Mouse (Mus musculus): ENCODE results near the gene Cntfr.

Cntfr gene

DNA sequence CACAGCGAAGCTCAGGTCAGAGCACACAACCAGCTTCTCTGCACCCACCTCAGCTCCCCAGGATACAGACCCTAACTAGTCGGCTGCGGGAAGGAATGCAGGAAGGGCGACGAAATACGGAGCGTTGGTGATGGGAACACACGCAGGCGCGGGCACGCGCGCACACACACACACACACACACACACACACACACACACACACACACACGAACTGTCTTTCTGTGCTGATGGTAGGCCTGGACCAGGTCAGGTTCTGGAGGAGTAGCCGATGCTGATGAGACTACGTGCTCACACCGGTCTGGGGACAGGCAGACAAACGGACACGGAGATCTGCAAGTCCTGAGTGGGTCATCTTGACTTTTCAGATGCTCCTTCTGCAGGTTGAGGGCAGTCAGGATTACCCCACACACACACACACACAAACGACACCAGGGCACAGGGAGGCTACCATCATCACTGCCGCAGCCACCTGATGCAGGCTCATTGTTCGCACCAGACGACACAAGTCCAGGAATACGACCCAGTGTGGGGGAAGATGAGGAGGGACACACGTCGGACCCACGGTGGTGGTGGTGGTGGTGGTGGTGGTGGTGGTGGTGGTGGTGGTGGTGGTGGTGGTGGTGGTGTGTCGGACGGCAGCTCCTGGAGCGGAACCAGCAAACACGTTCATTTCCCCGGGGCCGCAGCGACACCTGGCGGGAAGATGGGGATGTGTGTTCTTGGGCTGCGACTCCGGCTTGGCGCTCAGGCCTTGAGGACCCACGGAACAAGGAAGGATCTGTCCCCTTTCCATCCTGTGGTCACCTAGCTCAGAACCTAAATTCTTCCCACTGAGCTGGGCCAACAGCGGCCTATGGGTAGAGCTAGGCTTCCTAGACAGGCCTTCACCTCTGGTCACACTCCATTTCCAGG lies at the start of gene Cntfr:
Gene Cntfr (minus strand): TSS at position 160 of the 912 bp plus-strand sequence.
- DNase-seq (ENCODE audit: low spot score in 2 of 2), result peak in 1 of 2 experiments; percentile 84

DNA sequence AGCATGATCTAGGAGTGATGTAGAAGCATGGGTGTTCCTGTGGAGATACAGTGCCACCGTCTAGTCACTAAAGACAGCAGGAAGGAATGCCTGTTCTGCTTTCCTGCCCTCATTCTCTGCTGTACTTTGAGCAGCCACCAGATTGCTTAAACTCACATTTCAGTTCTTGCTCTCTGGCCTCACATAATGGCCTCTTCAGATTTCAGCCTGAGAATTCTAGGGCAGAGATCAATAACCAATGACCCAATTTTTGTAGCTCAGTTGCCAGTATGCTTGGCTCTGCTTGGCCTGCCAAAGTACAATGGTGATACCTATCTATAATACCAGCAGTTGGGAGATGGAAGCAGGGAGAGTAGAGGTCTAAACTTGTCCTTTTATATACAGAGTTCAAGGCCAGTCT lies 48.1 kb upstream of the Cntfr start:
- DNase-seq (ENCODE audit: low spot score in 2 of 2), result no peak

DNA sequence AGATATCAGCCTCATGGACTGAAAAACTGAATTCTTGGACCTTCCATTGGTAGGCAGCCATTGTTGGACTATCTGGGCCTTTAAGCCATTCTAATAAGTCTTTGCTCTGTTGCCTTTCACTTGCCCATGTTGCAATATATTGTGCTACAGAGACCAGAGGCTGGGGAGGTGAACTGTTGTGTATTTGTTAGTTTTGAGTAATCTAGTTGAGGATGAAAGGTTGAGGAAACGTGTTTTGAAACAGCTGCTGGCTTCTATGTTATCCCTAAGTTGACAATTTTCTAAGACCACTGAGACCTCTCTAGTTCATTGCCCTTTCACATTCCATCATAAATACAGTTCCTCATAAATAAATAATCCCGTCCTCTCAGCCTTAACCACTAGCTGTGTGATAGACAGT lies 47.2 kb upstream of the Cntfr start:
- DNase-seq (ENCODE audit: low spot score in 2 of 2), result no peak

DNA sequence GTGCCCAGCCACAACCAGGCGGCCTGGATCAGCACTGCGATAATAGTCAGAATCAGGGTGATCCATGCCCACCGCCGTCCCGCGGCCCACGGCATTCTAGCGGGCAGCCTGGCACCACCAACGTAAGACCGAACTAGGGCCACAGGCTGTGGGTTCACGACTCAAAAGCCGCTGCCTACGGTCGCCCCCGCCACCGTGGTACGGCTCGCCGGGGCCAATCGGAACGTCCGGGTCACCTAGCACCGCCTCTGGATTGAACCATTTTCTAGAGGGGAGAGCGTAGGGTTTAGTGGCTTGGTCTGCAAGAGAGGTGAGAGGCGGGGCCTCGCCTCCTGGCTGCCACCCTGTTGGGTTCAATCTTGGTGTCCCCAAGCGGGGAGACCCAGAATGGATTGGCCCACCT lies 44.3 kb upstream of the Cntfr start:
- peak; percentile 88 to 91 for DNase-seq (ENCODE audit: low spot score in 2 of 2)

DNA sequence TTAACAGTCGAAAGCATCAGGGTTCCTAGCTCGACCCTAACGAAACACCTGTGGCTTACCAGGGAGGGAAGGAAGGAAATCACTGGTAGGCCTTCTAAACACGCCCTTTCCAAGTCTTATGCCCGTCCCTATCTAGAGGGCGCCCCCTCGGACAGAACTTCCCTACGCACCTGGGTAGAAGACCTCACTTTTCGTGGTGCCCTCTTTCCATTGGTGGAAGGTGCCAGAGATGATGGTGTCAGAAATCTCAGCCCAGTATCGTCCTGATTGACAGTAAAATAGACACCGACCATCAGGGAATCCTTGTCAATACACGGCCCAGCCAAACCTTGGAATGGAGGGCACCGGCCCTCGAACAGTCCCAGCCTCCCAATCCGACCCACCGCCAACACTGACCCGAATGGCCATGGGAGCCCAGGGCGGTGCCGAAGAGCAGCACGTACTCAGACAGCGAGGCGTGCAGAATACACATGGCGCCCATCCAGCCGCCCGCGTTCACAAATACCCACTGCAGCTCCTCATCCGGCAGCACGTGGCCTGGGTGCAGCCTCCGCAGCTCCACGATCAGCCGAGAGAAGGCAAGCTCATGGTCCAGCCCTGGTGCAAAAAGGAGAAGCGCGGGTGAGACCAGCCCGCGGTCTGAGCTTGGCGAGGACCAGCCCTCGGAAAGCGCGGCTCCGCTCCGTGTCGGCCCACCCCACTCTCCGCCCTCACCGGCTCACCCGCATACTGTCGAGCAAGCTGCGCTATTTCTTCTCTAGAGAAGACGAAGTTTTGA lies 43.7 kb upstream of the Cntfr start:
- peak; percentile 64 to 65 for DNase-seq (ENCODE audit: low spot score in 2 of 2)

DNA sequence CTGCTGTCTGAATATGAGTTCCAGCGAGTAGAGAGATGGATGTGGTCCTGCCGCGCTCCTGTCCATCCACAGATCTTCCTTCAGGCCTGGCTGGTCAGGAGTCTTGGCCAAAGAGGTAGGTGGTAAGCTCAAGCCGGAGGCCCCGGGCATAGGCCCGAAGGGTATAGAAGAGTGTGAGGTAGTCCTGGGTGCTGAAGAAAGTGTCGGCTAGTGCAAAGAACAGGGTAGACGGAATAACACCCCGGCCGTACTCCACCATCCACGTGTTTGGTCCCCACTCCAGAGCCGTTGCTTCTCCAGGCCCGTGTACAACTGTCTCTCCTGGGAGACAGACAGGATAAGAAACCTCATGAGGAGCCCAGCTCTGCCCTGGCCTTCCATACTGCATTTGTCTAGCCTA lies 42.4 kb upstream of the Cntfr start:
- DNase-seq (ENCODE audit: low spot score in 2 of 2), result no peak

DNA sequence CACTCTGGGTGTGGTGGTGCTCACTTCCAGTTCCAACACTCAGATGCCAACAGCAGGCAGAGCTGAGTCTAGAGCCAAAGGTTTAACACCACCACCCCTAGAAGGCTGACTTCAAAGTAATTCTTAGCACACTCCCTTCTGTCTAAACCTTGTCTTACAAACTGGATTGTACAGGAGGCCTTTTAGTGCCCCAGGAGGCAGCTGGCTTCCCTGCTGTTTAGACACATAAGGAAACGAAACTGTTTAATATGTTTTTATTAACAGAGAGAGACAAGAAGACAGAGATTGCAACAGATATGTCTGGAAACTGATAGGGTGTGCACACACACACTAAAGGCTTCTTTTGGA lies 41.3 kb upstream of the Cntfr start:
- DNase-seq (ENCODE audit: low spot score in 2 of 2), result no peak

DNA sequence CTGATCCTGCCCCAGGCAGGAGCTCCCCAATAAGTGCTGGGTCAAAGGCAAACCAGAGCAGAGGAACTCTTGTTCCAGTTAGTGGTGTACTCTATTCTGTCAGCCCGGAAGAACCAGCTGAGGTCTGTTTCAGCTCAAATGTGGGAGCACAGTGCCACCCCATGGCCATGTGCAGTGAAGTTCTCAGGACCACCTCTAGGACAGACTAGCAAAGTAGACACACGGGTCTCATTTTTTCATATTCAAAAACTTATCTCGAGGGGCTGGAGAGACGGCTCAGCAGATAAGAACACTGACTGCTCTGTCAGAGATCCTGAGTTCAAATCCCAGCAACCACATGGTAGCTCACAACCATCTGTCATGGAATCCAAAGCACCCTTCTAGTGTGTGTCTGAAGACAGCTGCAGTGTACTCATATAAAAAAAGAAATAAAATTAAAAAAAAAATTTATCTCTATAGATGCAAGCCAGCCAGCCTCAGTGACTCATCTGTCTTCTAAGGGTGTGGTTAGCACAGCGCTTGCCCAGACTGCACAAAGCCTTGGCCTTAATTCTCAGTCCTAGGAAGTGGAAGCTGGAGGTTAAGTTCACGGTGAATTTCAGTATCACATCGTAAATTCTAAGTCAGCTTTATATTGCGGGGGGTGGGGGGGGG lies 40.8 kb upstream of the Cntfr start:
- peak; percentile 75 to 76 for DNase-seq (ENCODE audit: low spot score in 2 of 2)

DNA sequence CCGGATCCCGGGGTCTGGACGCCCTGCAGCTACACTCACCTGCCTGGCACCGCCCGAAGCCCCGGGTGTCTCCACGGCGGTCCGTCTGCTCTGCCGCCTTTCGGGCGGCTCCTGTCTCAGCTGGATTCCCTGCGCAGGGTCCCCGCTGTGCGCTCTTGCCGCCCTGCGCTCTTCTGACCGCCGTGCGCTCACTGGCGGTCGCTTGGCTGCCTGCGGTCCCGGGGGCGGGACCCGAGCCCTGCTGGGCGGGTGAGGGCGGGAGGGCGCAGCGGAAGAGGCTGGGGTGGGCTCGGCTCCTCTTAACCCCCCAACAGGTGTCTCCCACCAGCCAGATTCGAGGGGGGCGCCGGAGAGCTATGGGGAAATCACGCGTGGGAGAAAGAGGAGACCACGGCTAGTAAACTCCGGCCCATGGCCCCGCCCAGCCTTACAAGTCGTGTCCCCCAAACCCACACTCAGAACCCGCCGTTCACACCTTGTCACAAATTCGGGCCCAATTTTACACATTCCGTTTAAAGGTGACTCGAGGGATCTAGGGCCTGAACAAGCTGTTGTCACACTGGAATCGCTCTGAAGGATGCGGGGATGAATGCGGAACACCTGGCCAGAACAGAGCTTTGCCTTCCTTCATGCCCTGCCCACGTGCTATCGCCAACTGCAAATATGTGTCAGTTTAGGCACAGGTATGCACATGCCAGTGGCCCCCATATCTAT lies 34.3 kb upstream of the Cntfr start, which contains the start of gene Arid3c:
Gene Arid3c (minus strand): TSS at position 91 of the 714 bp plus-strand sequence.
- no peak for DNase-seq (ENCODE audit: low spot score in 2 of 2)

DNA sequence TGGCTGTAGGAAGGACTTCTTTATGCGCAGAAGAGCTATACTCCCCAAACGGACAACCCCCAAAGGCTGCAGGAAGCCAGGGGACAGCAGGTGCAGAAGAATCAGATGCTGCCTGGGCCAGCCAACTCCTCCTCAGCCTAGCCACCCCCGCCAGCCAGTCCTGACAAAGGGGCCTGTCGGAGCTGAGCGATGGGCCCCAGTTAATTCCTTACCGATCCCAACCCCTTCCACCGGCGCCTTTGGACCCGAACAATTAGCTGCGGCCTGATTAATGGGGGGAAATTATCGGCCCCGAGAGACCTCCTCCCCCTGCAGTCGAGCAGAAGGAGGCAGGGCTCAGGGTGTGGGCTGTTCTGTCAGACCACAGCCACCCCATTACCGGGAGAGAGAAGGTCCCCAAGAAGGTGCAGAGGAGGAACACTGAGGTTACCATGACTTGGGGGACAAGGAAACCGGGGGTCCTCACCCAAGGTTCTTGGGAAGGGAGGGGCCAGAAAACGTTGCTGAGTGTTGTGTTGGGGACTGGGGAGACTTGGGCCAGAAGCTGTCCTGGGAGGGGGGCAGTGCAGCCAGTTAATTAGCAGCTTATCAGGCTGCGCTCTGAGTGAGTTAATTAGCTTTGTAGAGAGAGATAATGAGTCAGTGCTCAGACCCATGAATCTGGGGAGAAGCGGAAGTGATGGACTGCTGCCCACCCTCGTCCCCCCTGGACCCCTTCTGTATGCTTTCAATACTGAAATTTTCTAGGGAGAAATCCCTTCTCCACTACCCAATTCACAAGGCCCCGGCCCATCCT lies 30.1 kb upstream of the Cntfr start:
- DNase-seq (ENCODE audit: low spot score in 2 of 2), result no peak

DNA sequence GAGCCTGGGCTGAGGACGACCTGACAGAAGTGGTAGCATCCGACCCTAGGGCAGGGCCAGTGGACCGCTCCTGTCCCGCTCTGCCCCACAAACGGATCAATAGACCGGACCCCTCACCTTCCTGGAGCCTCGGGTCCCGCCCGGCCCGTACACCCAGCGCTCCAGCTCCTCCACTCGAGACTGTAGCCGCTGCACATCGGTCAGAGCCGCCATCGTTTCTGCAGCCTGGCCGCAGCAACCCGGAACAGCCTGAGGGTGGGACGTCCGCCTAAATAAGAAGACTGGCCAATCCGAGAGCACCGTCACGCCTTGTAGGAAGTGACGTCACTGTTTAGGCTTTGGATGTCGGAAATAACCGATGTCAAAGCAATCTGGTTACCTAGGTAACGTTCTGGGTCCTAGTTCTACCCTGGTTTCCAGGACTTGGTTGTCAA lies 26.0 kb upstream of the Cntfr start, which contains the start of gene Dctn3:
Gene Dctn3 (minus strand): TSS at position 253 of the 434 bp plus-strand sequence.
- DNase-seq (ENCODE audit: low spot score in 2 of 2), result peak; percentile 88 to 94

DNA sequence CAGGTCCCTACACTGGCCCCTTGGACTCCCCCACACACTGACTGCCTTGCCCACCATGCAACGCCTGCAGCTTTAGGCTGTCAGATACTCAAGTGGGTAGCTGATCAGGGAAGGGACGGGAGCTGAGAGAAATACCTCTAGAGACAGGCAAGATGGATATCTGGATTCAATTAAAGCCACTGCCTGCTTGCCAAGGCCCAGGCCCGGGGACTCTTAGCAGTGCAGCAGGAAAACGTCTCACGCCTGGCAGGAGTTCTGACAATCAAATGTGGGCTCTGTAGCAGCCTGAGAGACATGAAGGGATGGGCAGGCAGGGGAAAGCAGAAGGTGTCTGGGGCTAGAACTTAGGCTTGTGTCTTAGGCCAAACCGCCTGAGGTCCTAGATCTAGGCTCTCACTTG lies 19.9 kb upstream of the Cntfr start:
- DNase-seq (ENCODE audit: low spot score in 2 of 2), result no peak

DNA sequence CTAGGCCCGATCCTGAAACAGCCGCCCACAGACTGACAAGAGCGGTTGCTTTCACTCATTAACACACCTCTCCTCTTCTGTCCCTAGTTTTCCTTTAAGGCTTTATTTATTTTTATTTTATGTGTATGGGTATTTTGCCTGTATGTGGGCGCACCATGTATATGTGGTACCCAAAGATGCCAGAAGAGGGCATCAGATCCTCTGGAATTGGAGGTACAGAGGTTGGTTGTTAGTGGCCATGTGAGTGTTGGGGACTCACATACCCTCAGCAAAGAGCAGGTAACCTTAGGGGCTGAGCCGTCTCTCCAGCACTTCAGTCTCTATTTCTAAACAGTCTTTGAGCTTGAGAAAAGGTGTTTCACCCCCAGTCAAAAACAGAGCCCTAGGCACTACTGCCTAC lies 18.7 kb upstream of the Cntfr start:
- no peak for DNase-seq (ENCODE audit: low spot score in 2 of 2)

DNA sequence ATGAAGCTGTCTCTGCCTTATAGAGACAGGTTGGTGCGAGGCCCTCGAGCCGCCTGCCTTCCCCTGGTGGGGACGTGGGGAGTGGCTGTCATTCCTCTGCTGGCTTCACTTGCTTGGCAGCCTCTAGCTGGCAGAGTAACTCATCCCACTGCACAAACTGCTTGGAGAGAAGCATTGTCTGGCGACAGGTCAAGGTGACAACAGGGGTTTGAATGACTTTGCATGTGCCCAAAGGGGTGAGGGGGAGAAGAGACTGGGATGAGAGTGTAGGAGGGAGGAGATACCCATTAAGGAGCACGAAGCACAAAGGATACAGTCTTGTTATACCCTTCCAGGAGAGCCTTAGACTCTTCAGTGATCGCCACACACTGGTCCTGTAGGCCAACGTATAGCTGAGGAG lies 18.2 kb upstream of the Cntfr start:
- no peak for DNase-seq (ENCODE audit: low spot score in 2 of 2)

DNA sequence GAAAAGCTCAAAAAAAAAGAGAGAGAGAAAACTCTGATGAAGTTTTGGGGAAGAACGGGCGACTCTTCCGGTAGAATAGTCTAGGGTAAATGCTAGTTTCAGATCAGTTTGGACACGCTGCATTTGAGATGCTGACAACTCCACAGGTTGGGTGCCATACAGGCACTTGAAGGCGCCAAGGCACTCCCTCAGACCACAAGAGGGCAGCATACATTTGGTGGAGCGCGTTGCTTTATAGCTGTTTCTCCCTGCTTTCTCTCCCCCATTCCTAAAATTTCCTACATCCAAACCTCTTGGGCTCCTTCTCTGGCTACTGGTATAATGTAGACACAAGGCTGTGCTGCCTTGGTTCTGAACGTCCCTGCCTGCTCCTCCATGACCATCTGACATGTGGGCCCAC lies 17.4 kb upstream of the Cntfr start:
- peak; percentile 59 to 64 for DNase-seq (ENCODE audit: low spot score in 2 of 2)

DNA sequence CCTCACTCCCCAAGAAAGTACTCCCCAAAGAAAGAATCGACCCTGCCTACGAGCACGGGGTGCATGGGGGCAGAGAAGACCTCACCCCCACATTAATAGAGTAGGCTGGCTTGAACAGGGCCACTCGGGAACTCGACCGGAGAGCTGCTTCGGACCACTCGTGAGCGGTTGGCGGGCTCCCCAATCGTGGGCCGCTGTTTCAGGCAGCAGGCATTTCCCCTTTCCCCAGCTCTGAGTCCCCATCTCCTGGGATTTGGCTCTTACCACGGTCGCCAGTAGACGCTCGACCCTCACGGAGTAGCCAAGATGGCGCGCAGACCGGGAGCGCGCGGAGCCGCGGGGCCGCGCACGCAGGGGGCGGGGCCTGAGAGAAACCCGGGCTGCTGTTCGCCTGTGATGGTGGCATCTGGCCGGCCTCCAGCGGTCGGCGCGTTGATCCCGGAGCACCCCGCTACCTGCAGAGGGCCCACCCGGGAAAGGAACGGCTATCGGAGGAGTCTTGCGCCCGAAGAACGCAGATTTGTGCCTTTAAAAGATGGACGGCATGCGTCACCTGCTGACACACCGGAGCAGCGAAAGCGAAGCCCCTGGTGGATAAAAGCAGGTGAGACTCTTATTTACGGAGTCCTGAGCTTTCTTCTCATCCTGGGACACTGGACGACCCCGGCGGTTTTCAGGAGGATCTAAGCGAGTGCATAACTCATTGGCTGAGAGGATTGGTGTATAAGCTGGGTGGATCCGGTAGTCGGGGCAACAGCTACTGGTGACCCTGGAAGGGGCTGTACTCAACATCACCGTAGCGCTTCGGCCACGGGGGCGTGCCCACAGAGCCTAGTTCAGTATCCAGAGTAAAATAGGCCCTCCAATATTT lies 16.5 kb upstream of the Cntfr start, which contains the start of gene Rpp25l:
Gene Rpp25l (minus strand): TSS at position 338 of the 871 bp plus-strand sequence.
- DNase-seq (ENCODE audit: low spot score in 2 of 2), result peak; percentile 76 to 80

DNA sequence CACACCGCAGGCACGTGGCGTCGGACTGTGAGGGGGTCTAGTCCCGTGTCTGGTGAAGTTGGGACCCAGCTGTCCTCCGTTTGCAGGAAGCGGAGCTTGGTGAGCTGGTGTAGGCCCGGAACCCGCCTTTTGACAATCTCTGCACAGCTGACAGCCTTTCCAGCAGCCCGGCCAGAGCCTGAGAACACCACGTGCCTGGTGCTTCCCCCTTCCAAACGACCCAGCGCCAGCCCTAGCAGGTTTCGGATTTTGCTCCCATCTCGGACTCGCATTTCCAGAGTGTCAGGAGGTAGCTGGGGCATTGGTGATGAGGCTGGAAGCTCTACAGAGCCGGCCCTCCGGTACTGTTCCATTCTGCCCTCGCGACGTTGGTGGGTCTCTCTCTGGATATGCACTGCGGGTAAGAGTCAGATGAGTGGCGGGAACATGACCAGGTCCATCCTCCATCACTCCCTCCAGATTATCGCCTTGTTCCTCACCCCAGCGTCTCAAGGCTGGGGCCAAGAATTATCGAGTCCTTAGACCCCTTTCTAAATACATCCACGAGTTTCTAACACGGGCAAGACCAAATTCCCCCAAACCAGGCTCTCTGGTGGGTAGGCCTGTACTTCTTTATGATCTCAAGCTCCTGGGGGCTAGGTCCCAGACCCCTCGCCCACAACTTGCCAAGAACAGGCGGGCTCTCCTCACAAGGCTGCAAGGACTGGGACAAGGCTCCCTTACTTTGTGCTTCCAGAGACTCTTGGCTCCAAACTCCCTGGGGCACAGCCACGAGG lies 15.7 kb upstream of the Cntfr start:
- DNase-seq (ENCODE audit: low spot score in 2 of 2), result no peak

DNA sequence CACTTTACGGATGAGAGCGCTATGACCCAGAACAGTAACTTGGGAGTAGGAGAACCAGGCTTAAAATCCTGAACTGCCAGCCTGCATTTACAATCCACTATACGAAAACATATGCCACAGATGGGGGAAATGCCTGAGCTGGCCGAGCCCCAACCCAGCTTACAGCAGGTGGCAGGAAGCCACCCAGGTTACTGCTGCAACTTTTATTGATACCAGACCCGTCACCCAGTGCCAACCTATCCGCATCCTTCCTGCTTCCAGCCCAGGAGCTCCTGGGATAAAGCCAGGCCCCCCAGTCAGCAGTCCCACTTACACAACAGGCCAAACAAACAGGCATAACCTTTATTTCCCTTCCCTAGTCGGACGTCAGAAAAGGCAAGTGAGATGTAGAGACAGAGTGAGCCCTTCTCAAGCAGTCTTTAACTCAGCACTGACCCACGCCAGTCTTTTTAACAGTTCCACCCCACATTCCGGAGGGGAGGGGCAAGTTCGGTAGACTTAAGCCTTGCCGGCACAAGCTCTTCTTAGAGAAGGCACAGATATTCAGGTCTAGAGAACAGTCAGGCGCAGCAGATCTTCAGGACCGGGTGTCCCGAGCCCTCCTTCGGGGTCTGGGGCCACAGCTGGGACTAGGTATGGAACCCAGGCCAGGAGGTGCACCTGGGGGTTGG lies 15.0 kb upstream of the Cntfr start:
- DNase-seq (ENCODE audit: low spot score in 2 of 2), result no peak

Measured in frontal cortex, postnatal 10 days (tissue).